Mouse (Mus musculus) right cerebral cortex, postnatal 25 days (tissue): ENCODE measurements at regions not wholly inside any gene's neighbourhood (a gene's known extent, or its start where the extent isn't known, plus 50 kb on each side); places are given as distances from the start of the nearest gene placed in this dataset.
"Not testable (repeated sequence)": the region's sequence is repeated elsewhere in the genome, so short reads cannot be mapped to it uniquely, and the experiment has no call there.

Experiments
- DNase-seq: peaks from one replicate; pipeline ENCODE4 v3.0.0; 2022

GRCm38 (mm10) chr1:48792573-48792972, 1899.9 kb upstream of the Slc39a10 start:
- DNase-seq: no peak

GRCm38 (mm10) chr1:48753252-48753755, 1860.7 kb upstream of the Slc39a10 start:
- DNase-seq: no peak

- DNase-seq: peak; percentile 3
Observed at GRCm38 (mm10) chr1:48733580-48733979, 1840.9 kb upstream of the Slc39a10 start.

- not testable (repeated sequence) for DNase-seq
Observed at GRCm38 (mm10) chr1:48708606-48709005, 1816.0 kb upstream of the Slc39a10 start.
